Mouse (Mus musculus) stomach, adult 2 months (tissue): Measurements from ENCODE around the gene Gm20909. TPM values are rescaled to one million over a fixed set of nuclear protein-coding genes. Genes with fewer than 3 reads are reported as not detected.

Experiments
- polyA plus RNA-seq: library from polyadenylated mRNA; depleted of rRNA; stranded (reverse); fragments of >200 nt; gene quantifications from 2 replicates; pipeline ENCODE4 v1.2.3, GENCODE M21; 2012; rRNA removed

Gm20909 gene
- not detected in 2 replicates for polyA plus RNA-seq

DNA sequence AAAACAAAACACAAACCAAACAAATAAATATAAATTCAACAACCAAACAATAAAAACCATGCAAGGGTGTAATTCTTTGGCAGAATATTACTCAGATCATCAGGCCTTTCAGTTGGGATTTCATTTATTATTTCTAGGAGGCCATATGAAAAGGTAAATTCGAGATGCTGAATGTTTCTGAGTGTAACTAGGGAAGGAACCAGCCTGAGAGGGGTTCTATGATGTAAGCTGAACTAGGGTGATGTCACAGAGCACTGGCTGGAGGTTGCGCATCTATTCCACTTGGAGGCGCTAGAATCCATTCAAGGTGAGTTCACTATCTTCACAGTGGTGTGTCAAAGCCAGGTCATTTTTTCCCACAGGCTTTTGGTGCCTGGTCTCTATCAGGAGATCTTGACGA is at the start of gene Gm20909:
Gm20909 (plus strand) TSS at position 301 of the 400 bp plus-strand sequence.

Other genes with a start within 250 kb of the Gm20909 start
- gene Gm29866, start 170.9 kb upstream of the Gm20909 start, polyA plus RNA-seq, result not detected in 2 replicates
- gene Gm20865, start 77.0 kb downstream of the Gm20909 start, polyA plus RNA-seq, result not detected in 2 replicates